Mouse (Mus musculus) brain, embryonic 14.5 days (tissue): ENCODE measurements at regions not wholly inside any gene's neighbourhood (a gene's known extent, or its start where the extent isn't known, plus 50 kb on each side); places are given as distances from the start of the nearest gene placed in this dataset.

Experiments
- CTCF ChIP-seq: fragments of 200-500 bp; IDR thresholded peaks from 2 replicates; pipeline ENCODE4 v1.5.1; 2012; ENCODE audit warnings: inconsistent platforms, mild to moderate bottlenecking, moderate library complexity, borderline replicate concordance; ENCODE audit not compliant: insufficient read depth, insufficient read length; ENCODE audit errors: extremely low read depth
- POLR2A ChIP-seq: fragments of 200-500 bp; IDR thresholded peaks from 2 replicates; pipeline ENCODE4 v1.6.1; 2012; ENCODE audit warnings: mild to moderate bottlenecking, inconsistent platforms, borderline replicate concordance; ENCODE audit not compliant: poor library complexity, insufficient read depth, insufficient read length, severe bottlenecking; ENCODE audit errors: extremely low read depth

DNA sequence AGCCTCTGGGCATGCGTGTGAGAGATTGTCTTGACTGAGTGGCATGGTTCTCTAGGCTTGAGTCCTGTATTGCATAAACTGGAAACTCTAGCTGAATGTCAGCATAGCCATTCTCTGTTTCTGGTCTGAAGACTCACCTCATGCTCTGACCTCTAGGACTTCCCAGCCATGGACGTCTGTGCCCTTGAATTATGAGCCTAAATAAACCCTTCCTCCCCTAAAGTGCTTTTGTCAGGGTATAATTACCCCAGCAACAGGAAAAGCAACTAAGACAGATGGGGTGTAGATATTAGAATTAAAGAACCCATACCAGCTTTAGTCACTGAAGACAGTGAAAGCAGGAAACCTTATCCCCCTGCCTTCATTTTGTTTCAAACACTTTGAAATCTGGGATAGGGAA lies 253.3 kb downstream of the Tpbg start:
- TF ChIP-seq CTCF: no peak
- no peak for TF ChIP-seq POLR2A
